ENCODE assay signal across 20 mouse cellular contexts in the genomic region with DNA sequence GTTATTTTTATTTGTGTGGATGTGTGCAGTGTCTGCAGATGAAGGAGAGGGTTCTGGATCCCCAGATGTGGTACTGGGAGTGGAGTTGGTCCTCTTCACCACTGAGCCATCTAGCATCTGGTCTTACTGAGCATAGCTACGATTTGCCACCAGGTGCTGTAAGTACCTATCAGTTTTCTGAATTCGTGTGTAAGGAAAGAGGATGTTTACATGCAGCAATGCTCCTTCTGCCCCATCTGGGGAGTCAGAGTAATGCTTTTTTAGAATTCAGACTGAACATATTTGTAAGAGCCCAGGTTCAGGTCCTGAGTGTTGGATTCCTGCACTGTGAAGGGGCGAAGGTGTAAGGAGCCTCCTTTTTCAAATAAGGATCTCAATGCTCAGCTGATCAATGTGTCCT. TPM values are rescaled to one million over a fixed set of nuclear protein-coding genes. Genes with fewer than 3 reads are reported as not detected.
DNase-seq lines count a peak whose midpoint lies in the region; ATAC-seq and TF ChIP-seq lines count a peak whose summit lies in the region.
"Had no signal": no experiment of that assay in that cellular context is flagged by ENCODE, and none has a peak within 500 bp of the region (broad histone marks: within the 10 kb centered on the region; RNA-seq: fewer than 3 reads in every experiment).

No protein-coding gene starts in this region.

- WGBS in kidney, embryonic 15.5 days = 58% methylated on average over 3 of the region's 3 CpGs

- peaks cover 5% of the 10 kb centered on the region; the same call in 1 of the 2 replicates for H3K36me3 ChIP-seq in kidney, embryonic 15.5 days
- H3K36me3 ChIP-seq: hindbrain, embryonic 10.5 days had no signal

- ATAC-seq in kidney, embryonic 15.5 days (replicated peaks; ENCODE audit: low FRiP score) = no peak
- ATAC-seq: midbrain, embryonic 16.5 days had no signal

- peak overlapping the region; percentile 84 for H3K27ac ChIP-seq in layer of hippocampus, adult 2 months
- no peak overlapping the region for H3K27ac ChIP-seq in kidney, embryonic 15.5 days
- H3K27ac ChIP-seq: hindbrain, embryonic 10.5 days; liver, embryonic 14.5 days had no signal

- DNase-seq in layer of hippocampus, adult 2 months (ENCODE audit: low spot score in 2 of 2) = no peak
- no peak for DNase-seq in layer of hippocampus, adult 9-11 months
- peak; percentile 47 for DNase-seq in 3T3-L1 (ENCODE audit: low read depth, low spot score)
- DNase-seq in CD4-positive, CD25-positive, alpha-beta regulatory T cell, adult 2 months (ENCODE audit: low read depth, low spot score) = peak; percentile 74
- DNase-seq in induced T-regulatory cell, adult 2 months (ENCODE audit: low read depth) = peak; percentile 71
- DNase-seq in layer of hippocampus, postnatal 25 days (ENCODE audit: extremely low spot score in 1 of 2, low spot score in 1 of 2) = no peak
- DNase-seq: adrenal gland, adult 8-10 months; cerebellum, adult 18-20 months; cerebellum, postnatal 14 days; kidney, adult 2 months; kidney, postnatal 14 days; thymus, adult 18-20 months had no signal

- no peaks in the 10 kb centered on the region for H3K9me3 ChIP-seq in kidney, embryonic 15.5 days (replicated peaks)
- H3K9me3 ChIP-seq: lung, embryonic 15.5 days had no signal

- peaks cover 17% of the 10 kb centered on the region for H3K4me1 ChIP-seq in kidney, embryonic 15.5 days

- no peaks in the 10 kb centered on the region for H3K27me3 ChIP-seq in kidney, embryonic 15.5 days
- H3K27me3 ChIP-seq: lung, embryonic 15.5 days had no signal

- no peak overlapping the region for H3K4me2 ChIP-seq in kidney, embryonic 15.5 days
- H3K4me2 ChIP-seq: heart, embryonic 11.5 days; lung, embryonic 15.5 days had no signal

- no peak overlapping the region for H3K4me3 ChIP-seq in layer of hippocampus, adult 2 months
- no peak overlapping the region for H3K4me3 ChIP-seq in kidney, embryonic 15.5 days (replicated peaks)
- H3K4me3 ChIP-seq: hindbrain, embryonic 10.5 days; lung, embryonic 15.5 days had no signal

- no peak overlapping the region for H3K9ac ChIP-seq in kidney, embryonic 15.5 days
- H3K9ac ChIP-seq: liver, embryonic 14.5 days; lung, embryonic 15.5 days had no signal

- TF ChIP-seq CTCF in layer of hippocampus, adult 2 months (conservative IDR thresholded peaks at IDR 0.05) = peak; percentile 47

RNA-seq across cellular contexts. Expression of gene She, which starts 28.8 kb away (rescaled TPM):
- 1 to 10 TPM; 2.8 to 3.1 TPM for total RNA-seq in layer of hippocampus, adult 2 months (2021)
- 6.6 and 7.5 TPM in 2 replicates for polyA plus RNA-seq in kidney, embryonic 15.5 days (2015; fragmentation: Nextera tagmentation; extraction: Ambion mirVana)
- total RNA-seq in layer of hippocampus, postnatal 25 days (2021) = 1 to 10 TPM; 2.7 to 3.1 TPM
- polyA plus RNA-seq: C2C12, macrophage had no signal

RNA-seq across cellular contexts. Expression of gene Il6ra, which starts 53.1 kb away (rescaled TPM):
- 1 to 10 TPM; 5.9 to 6.1 TPM for total RNA-seq in layer of hippocampus, adult 2 months (2021)
- polyA plus RNA-seq in kidney, embryonic 15.5 days (2015; fragmentation: Nextera tagmentation; extraction: Ambion mirVana) = 0.87 and 1.1 TPM in 2 replicates
- total RNA-seq in layer of hippocampus, postnatal 25 days (2021) = 1 to 10 TPM; 4.9 to 5.6 TPM

Comparison
In these comparisons a context has a peak if more than half of its experiments do, and no peak if none do; other contexts are left out.
1. DNase-seq: peak in 3T3-L1 (single experiment), CD4-positive, CD25-positive, alpha-beta regulatory T cell, adult 2 months (single experiment) and induced T-regulatory cell, adult 2 months (single experiment); none in layer of hippocampus, adult 2 months (0 of 2), layer of hippocampus, adult 9-11 months (single experiment) and layer of hippocampus, postnatal 25 days (0 of 2).